Mouse (Mus musculus) gastrocnemius, postnatal 25 days (tissue): Measurements from ENCODE around the gene Magi1. TPM values are rescaled to one million over a fixed set of nuclear protein-coding genes. Genes with fewer than 3 reads are reported as not detected.

Experiments
- DNase-seq: peaks from one replicate; pipeline ENCODE4 v3.0.0; 2022
- total RNA-seq, 2 experiments: library from RNA; stranded (reverse); gene quantifications; 1 replicate in 1 of 2; 2 replicates in 1 of 2; pipeline ENCODE4 v1.2.3; 2021

Magi1 gene
- total RNA-seq, 2 experiments from 2014 or later: 3.5 to 3.9 TPM

DNA sequence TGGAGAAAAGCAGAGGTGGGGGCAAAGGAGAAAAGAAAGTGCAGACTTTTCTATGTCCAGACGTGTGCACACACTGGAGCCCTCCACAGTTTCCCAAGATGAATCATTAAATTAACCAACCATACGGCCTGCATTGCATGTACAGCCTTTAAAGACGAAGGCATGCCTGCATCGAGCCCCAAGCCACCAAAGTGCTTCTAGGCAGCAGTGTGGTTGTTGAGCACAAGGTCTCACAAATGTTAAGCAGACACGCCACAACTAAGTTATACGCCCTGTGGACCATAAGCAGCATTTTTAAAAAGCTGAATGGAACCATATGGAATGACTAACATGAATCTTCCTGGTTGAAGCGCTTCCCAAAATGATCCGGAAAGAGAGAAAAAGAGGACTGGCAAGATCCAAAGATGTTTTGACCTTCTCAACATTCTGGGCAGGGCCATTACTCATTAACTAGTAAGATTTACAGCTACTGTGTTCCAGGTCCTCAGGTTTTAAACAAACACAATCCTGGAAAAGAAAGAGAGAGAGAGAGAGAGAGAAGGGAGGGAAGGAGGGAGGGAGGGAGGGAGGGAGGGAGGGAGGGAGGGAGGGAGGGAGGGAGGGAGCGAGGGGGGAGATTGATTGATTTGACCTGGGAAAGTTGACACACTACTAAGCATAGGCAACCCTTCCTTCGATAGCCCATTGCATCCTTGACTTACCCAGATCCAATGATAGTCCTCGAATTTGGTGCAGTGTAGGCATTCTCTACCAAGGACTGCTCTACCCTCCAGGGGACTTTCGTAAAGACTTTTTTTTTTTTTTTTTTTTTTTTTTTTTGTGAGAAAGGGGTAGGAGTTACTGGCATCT is 26.5 kb downstream of the Magi1 start:
- no peak for DNase-seq

DNA sequence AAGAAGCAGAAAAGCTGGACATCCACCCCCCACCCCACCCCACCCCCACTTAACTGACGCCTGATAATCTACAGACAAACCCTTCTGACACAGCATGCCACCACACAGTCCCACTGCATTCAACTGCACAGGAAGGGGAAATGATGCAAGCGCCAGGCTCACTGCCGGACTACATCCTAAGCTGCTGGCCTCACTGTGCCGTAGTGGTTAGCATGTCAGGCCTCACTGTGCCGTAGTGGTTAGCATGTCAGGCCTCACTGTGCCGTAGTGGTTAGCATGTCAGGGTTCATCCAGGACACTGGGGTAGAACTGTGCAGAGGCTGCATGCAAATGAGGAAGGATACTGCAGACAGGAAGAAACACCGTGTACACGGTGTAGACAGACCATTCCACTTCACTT is 29.8 kb downstream of the Magi1 start:
- no peak for DNase-seq

DNA sequence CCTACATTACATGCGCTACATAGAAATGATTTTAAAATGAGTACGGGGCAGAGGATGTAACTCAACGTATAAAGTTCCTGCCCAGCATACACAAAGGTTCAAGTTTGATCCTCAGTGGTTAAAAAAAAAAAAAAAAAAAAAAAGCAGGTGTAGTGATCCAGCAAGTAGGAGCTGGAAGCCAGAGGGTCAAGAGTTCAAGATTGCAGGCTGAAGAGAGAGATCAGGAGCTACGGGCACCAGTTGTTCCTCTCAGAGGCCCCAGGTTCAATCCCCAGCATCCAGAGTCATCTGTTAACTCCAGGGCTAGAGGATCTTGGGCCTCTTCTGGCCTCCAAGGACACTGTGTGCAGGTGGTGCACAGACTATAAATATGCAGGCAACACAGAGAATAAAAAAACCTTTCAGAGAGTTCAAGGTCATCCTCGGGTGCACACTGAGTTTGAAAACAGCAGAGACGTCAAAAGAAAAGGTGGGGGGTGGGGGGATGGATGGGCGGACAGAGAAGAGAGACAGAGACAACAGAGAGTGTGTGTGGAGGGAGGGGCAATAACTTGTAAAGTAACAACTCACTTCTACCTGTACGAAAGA is 32.3 kb downstream of the Magi1 start:
- no peak for DNase-seq

DNA sequence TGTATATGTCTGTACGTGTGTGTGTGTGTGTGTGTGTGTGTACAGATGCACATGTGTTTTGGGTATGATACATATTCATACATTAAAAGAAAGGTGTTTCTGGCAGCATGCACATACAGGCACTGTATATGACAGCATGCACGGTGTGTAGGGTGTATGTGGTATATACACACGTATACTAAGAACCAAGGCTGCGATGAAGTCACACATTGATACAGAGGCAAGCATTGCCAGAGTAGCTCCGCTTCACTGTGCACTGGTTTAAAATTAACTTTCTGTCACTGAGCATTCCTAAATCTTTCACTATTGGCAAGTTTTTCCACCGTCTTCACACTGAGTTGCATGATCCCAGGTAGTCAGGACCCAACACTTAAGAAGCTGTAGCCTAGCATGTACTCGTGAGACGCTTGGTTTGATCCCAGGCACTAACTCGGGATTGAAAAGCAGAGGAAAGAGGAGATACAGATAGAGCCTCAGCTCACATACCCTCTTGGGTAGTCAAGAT is 34.4 kb downstream of the Magi1 start:
- no peak for DNase-seq

DNA sequence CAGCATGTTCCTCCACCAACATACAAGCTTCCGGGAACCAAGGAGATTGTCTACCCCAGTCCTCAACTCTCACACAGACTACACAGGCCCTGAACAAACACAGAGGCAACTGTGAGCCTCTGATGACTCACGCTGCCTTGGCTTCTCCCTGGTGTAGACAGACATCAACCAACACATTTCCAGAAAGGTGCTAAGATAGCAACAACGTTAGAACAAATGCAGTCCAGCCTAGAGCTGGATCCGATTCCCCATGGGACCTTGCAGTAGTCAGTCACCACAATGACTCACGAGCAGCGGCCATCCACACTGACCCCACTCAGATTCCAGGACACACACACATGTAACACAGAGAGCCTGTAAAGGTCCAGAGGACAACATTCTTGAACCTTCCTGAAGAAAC is 42.5 kb downstream of the Magi1 start:
- DNase-seq: no peak

DNA sequence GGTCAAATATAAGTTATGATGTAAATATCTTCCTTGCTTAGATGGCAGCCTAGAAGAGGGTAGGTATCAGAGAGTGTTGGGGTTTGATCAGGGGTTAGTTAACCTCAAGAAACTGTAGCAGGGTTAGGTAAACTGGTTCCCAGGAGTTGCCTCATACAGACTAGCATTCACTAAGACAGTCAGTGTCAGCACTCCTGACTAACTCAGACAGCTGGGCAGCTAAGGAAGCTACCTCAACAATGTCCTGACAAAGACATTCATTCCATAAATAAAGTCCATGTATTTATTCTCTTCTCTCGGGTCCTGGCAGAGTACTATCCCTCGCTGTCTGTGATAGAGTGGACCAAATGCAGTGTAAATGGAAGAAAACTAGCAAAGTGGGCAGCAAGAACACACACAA is 45.1 kb downstream of the Magi1 start:
- DNase-seq: no peak

DNA sequence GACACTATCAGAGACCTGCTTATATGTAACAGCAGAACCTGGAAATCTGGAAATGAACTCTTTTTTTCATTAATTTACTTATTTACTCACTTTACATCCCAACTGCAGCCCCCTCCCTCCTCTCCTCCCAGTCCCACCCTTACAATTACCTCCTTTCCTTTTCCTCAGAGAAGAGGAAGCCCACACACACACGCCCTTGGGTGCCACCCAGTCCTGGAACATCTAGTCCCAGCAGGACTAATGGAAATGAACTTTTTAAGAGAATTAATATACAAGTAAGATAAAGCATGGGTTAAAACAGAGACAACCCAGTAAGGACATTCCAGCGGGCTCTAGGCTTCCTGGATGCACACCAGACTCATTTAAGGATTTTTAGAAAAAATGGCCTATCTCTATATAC is 46.8 kb downstream of the Magi1 start:
- no peak for DNase-seq

DNA sequence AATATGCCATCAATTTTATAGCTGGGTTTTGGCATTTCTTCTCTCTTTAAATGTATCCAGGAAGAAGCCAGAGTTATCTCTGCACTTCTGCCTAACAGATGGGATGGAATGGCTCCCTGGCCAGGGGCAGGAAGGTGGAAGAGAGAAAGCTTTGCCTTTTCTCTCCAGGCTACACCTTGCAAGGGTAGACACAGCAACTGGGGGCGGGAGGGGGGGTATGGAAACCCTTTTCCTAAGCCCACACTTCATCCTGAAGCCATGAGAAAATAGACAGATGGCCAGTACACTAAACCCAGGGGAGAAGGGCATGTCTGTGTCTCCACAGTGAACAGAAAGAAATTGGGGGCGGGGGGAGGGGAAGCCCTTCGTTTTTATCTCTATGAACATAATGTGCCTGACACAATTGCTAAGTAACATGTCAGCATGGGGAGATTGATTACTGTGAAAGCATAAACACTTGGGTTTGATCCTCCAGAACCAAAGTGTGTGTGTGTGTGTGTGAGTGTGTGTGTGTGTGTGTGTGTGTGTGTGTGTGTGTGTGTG is 51.4 kb downstream of the Magi1 start:
- no peak for DNase-seq

DNA sequence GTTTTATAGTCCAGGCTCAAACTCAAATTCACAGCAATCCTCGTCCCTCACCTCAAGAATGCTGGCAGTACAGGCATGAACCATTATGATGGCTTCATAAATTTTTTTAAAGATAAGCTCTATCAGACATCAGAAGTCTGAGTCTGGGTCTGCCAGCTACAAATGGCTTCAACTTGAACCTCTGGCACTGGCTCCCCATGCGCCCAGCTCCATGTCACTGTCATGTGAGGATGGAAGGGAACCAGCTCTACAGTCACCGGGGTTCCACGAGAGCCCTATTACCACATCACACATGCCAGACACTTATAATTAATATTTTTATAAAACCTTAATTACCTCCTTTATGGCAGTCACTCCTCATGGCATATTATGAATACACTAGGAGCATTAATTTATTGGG is 51.9 kb downstream of the Magi1 start:
- DNase-seq: no peak

DNA sequence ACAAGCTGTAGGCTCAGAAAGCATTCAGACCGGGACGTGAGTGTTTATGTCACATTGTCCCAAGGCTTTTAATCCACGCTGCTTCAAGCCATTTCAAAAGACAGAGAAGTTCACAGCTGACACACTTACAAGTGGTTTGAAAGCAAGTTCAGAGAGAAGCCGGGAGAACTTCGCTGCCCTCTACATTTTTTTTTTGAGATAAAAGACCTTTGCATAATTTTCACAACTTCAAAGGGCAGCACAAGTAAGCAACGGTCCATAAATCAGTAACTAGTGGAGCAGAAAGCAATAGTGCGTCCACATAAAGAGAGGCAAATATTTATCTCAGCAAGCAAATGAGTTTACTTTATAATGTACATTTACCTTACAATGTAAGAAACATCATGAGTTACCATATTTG is 52.4 kb downstream of the Magi1 start:
- no peak for DNase-seq

DNA sequence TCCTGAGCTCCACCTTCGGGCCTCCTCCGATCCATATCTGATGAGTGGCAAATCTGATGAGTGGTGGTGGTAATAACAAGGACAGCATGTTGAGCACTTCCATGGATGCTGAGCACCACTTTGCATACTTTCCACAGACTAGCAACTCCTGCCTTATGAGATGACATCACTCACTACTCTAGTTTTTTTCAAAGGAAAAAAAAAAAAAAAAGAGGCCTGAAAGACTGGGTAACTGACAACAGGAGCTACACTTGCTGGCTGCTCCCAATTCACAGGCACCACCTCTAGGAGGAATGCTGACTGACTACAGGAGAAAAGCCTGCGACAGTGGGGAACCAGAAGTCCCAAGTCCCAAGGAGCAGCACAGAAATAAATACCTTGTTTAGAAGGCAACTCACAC is 52.8 kb downstream of the Magi1 start:
- no peak for DNase-seq

DNA sequence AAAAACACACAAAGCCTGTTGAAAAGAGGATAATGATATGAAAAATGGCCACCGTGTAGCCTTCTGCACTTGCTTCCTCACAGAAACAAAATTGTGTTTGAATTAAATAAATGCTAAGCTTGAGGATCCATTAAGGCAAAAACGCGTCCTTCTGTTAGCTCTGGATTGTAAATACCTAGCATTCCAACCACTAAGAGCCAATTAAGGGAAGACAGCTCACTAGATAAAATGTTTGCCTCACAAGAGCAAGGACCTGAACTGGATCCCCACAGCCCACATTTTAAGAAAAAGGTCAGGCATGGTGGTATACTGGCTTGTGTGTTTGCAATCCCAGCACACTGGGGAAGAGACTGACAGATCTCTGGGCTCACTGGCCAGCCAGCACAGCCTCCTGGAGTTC is 53.6 kb downstream of the Magi1 start:
- no peak for DNase-seq

DNA sequence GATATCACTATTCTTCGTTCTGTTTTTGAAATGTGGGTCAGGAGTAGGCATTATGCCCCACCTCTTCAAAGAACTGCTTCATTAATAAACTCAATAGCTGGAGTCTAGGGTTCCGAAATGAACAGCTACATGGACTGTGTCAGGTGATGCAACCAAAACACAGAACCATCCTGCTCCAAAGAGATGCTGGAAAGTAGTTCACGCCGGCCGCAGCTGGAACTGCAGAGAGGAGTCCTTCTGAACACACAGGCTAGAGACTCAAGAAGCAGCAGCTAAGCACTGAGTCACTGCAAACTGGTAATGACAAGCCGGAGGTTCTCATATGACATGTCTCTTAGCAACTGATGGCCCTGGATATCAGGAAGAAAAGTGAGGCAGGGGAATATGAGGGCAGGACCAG is 57.5 kb downstream of the Magi1 start:
- DNase-seq: no peak

DNA sequence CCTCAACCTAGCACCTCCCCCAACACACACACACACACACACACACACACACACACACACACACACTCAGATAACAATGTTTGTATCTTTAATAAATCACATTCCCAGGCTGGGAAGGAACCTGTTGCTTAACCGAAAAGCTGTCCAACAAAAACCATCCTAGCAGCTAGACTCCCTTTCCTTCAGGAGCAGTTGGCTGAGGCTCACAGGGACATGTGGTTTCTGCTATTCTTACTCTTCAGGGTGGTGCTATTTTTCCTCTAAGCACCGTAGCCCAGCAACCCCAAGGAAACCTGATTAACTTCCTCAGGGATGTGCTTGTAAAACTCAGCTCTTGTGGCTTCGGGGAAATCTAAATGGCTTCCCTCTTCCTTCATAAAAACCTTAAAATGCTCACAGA is 57.9 kb downstream of the Magi1 start:
- peak; percentile 12 for DNase-seq

DNA sequence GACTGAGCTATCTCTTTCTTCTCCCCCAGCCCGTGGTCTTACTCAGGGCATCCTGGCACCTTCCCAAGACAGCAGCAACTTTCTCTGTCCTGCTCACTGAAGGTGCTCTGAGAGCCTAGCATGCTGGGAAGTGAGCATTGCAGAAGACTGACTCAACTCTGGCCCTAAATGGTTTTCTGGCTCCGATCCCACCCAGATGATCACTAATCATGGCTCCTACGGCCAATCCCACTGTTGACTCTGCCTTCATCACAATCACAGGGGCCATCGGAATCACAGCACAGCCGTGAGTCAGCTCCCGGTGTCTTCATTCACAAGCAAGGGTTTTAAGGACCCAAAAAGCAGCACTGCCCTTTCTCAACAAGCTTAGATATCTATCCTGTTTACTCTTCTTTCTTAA is 58.6 kb downstream of the Magi1 start:
- peak; percentile 12 for DNase-seq

DNA sequence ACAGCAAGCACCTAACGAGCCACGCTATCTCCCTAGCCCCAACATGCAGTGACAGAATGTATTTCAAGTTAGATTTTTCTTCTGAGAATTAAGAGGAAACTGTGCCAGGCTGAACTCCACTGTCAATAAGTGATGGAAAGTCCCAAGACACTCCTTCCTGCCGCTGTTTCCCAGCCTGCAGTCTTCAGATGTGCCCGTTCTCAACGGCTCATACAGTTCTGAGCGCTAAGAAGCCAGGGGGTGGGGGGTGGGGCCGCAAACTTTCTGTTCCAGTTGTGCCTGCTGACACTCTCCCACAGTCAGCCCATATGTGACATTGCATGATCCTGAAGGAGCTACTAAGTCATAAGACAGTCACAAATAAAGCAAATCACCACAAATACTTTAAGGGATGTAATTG is 61.5 kb downstream of the Magi1 start:
- no peak for DNase-seq

DNA sequence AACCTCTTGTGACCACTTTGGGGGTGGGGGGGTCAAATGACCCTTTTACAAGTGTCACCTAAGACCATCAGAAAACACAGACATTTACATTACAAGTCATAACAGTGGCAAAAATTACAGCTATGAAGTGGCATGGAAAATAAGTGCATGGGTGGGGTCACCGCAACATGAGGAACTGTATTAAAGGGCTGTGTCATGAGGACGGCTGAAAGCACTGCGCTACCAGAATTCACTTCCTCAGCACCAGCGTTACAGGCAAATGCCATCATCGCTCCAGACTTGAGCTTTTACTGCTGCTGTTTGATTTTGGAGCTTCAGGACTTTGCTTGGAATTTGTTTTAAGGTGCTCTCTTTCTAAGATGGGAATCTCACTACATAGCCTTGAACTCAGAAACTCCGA is 62.0 kb downstream of the Magi1 start:
- no peak for DNase-seq

DNA sequence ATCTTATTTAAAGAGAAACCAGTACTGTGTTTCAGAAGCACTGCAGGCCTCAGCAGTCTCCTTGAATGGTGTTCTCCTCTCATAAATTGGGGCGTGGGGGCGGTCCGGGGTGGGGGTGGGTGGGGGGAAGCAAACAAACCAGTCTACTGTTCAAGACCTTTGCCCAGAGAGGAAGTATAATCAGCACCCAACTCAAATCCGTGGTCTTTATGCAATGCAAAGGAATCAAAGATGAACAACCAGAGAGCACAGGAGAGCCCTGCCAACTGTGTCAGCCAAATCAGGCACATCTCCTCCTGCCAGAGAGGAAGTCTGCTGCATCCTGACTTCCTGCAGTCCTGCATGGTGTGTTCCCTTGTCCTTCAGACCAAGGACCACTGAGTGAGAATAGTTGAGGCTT is 65.6 kb downstream of the Magi1 start:
- DNase-seq: no peak

DNA sequence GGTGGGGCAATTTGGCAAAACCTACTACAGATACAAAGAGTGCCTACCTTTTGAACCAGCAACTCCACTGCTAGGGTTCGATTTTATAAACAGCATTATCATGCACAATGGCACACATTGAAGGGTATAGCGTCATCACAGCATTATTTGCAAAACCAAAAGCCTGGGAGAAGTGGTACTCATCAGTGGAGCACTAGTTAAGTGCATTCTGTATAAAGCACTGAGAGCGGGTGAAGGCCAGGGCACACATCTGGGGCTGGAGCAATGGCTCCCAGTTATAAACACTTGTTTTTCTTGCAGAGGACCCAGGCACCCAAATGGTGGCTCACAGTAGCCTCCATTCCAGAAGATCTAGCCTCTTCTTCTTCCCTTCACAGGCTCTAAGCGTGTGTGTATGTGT is 67.9 kb downstream of the Magi1 start:
- no peak for DNase-seq

DNA sequence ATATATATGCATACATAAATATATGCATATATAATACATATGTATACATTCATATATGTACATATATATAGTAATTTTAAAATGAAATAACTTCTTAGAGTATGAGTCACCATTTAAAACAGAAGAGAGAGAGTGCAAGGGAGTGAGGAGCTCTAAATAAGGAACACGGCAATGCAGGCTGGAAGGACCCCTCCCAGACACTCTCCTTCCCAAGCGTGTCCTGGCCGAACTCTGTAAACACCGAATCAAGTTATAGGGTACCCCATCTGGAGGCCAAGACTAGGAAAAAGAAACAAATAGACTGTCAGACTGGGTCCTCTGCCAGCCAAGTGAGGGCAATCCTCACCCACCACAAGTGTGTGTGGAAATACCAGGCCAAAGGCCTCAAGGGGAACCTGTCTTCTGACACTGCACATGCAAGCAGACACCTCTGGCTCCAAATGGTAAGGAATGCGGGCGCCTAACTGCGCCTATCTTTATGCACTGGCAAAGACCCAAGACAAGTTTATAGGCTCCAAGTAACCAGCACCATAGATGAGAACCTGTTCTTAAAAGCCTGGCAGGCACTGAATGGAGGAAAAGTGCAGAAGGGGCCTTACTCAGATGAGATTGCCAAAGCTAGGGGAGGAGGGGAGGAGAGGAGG is 68.7 kb downstream of the Magi1 start:
- DNase-seq: no peak

DNA sequence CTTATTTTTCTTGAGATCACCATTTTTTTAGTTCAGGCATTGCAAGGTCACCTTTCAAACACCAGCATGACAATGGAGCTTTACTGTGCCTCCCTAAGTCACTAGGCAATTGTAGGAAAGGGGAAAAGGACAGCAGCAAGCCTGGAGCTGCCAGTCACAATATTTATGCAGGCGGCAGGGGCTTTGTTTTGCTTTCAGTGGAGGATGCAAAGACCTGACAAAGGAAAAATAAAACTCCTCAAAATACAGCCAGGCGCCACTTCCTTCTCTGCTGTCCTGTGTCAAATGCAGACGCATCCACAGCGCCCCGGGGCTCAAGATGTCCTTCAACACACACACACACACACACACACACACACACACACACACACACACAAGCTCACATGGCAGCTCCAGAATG is 77.8 kb downstream of the Magi1 start:
- no peak for DNase-seq

DNA sequence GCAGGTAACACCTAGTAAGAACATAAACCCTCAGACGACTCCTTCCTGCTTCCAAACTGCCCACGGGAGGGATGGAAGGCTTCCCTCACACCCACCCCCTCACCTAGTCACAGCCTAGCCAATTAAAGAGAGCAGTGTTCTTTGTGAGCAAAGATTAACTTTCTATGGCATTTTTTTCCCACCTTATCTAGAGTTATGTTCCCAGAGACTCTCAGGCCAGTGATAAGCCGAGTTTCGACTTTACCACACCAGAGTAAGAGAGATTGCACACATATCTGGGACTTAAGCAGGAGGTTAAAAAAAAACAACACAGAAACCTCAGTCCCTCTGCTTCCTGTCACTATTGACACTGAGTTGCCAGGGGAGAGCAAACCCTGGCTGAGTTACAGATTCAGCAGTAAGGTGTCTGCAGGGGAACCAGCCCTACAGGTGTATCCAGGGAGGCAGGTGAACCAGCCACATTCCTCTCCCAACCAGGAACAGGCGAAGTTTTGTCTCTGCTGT is 80.0 kb downstream of the Magi1 start:
- DNase-seq: no peak

DNA sequence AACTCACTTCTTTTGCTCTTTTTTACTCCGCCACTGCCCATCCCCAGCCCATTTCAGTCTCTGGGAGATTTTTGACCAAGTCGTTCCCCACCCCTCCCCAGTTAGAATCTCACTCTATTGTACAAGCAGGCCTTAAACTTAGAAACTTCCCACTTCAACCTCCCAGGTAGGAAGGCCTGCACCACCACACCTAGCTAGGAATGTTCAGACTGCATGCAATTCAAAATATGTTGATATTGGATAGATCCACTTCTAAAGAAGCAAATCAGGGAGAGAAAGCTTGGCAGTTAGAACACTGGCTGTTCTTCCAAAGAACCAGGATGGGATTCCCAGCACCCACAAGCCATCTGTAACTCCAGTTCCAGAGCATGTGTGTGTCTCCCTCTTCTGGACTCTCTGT is 81.8 kb downstream of the Magi1 start:
- no peak for DNase-seq
